Mouse (Mus musculus) heart, postnatal 0 days (tissue): ENCODE data around the gene Cfap43. TPM values are rescaled to one million over a fixed set of nuclear protein-coding genes. Genes with fewer than 3 reads are reported as not detected.
A peak's percentile ranks its signal among the peaks of the same experiment; 100 is the strongest.

Experiments used
- ATAC-seq: fragments of 200-750 bp; cut with Nextera tagmentation; 2 replicates; pipeline ENCODE4 v1.8.0; 2017; ENCODE audit warnings: low read depth, moderate number of reproducible peaks, moderate library complexity; ENCODE audit not compliant: insufficient read depth
- DNase-seq: peaks from one replicate; pipeline ENCODE4 v3.0.0-alpha.2; 2016; ENCODE audit warnings: low spot score
- H3K27ac ChIP-seq: fragments of 300-500 bp; sonication (generic); 2 replicates; pipeline ENCODE4 v1.5.1; 2014; ENCODE audit warnings: low read depth, mild to moderate bottlenecking
- H3K27me3 ChIP-seq: fragments of 300-500 bp; sonication (generic); 2 replicates; pipeline ENCODE4 v1.6.1; 2014; ENCODE audit warnings: low read length, mixed read lengths; ENCODE audit not compliant: control insufficient read depth, insufficient read depth
- H3K36me3 ChIP-seq: fragments of 300-500 bp; sonication (generic); replicated peaks from 2 replicates; pipeline ENCODE4 v1.6.1; 2014; ENCODE audit warnings: low read length, mixed read lengths; ENCODE audit not compliant: control insufficient read depth, insufficient read depth
- H3K4me1 ChIP-seq: fragments of 300-500 bp; sonication (generic); 2 replicates; pipeline ENCODE4 v1.6.1; 2014; ENCODE audit warnings: antibody characterized with exemption; ENCODE audit not compliant: control insufficient read depth, insufficient read depth
- H3K4me2 ChIP-seq: fragments of 300-500 bp; sonication (generic); 2 replicates; pipeline ENCODE4 v1.6.1; 2014; ENCODE audit warnings: low read depth, mild to moderate bottlenecking, low read length, moderate library complexity
- H3K4me3 ChIP-seq: fragments of 300-500 bp; sonication (generic); 2 replicates; pipeline ENCODE4 v1.5.1; 2014; ENCODE audit warnings: low read depth, low read length
- H3K9ac ChIP-seq: fragments of 300-500 bp; sonication (generic); replicated peaks from 2 replicates; pipeline ENCODE4 v1.6.1; 2014; ENCODE audit warnings: low read depth, low read length, mixed read lengths
- H3K9me3 ChIP-seq: fragments of 300-500 bp; sonication (generic); replicated peaks from 2 replicates; pipeline ENCODE4 v1.6.1; 2016; ENCODE audit warnings: low read length; ENCODE audit not compliant: control insufficient read depth
- CTCF ChIP-seq: IDR thresholded peaks from 2 replicates; pipeline ENCODE4 v1.5.1; 2016; ENCODE audit warnings: antibody characterized with exemption, control low read depth, low read depth
- EP300 ChIP-seq: IDR thresholded peaks from 2 replicates; pipeline ENCODE4 v1.6.1; 2016; ENCODE audit warnings: antibody characterized with exemption, low read depth
- WGBS: fragments of 180-500 bp; shearing (Covaris S2); extraction: QIAGEN DNeasy Blood & Tissue Kit; methylation state at CpG from one replicate; pipeline ENCODE4 v1.1.7; 2014; 5-methylcytosine and 5-hydroxymethylcytosine counted together
- polyA plus RNA-seq: library from polyadenylated mRNA; unstranded; fragments of >200 nt; fragmentation: Nextera tagmentation; extraction: Ambion mirVana; gene quantifications from 2 replicates; pipeline ENCODE4 v1.2.1, GENCODE M21; 2015
- total RNA-seq: library from RNA; depleted of rRNA; stranded (reverse); fragments of >200 nt; gene quantifications from 2 replicates; pipeline ENCODE4 v1.2.3, GENCODE M21; 2014; ENCODE audit warnings: low replicate concordance

Cfap43 gene
- total and polyA plus RNA-seq, 2 experiments from 2014 or later: 0.08 to 0.15 TPM

- ATAC-seq (no peak), DNase-seq (no peak)
- H3K27ac ChIP-seq: no peak overlapping the region
- no peak overlapping the region for H3K4me2 ChIP-seq
- H3K36me3 ChIP-seq: no peaks in the 10 kb centered on the region
- WGBS: 68% methylated on average over 16 of the region's 16 CpGs
- TF ChIP-seq CTCF (no peak), EP300 (no peak)
- no peaks in the 10 kb centered on the region for H3K9me3 ChIP-seq
- no peak overlapping the region for H3K9ac ChIP-seq
- no peak overlapping the region for H3K4me3 ChIP-seq
- peaks cover 9% of the 10 kb centered on the region for H3K27me3 ChIP-seq
- peaks cover 6% of the 10 kb centered on the region; the same call in 1 of the 2 replicates for H3K4me1 ChIP-seq
Observed at GRCm38 (mm10) chr19:47934636-47935238, 15.7 kb upstream of the Cfap43 start.

GRCm38 (mm10) chr19:47934146-47934545 is 15.1 kb upstream of the Cfap43 start:
- WGBS: 82% methylated on average over 8 of the region's 8 CpGs
- Histone ChIP-seq H3K4me1 (peaks cover 6% of the 10 kb centered on the region; the same call in 1 of the 2 replicates), H3K36me3 (no peaks in the 10 kb centered on the region), H3K4me3 (no peak overlapping the region), H3K9ac (no peak overlapping the region), H3K27me3 (peaks cover 9% of the 10 kb centered on the region), H3K4me2 (no peak overlapping the region), H3K9me3 (no peaks in the 10 kb centered on the region), H3K27ac (no peak overlapping the region)
- TF ChIP-seq CTCF (no peak), EP300 (no peak)
- no peak for ATAC-seq
- no peak for DNase-seq

GRCm38 (mm10) chr19:47931982-47932638 is 13.0 kb upstream of the Cfap43 start:
- H3K27me3 ChIP-seq: no peaks in the 10 kb centered on the region
- WGBS: 41% methylated on average over 7 of the region's 7 CpGs
- no peak overlapping the region for H3K9ac ChIP-seq
- DNase-seq (peak; percentile 82), ATAC-seq (peak; percentile 81)
- H3K27ac ChIP-seq: no peak overlapping the region
- no peaks in the 10 kb centered on the region for H3K9me3 ChIP-seq
- no peak overlapping the region for H3K4me3 ChIP-seq
- no peaks in the 10 kb centered on the region for H3K36me3 ChIP-seq
- no peak overlapping the region for H3K4me2 ChIP-seq
- TF ChIP-seq EP300 (no peak), CTCF (peak; percentile 93)
- H3K4me1 ChIP-seq: peaks cover under 1% of the 10 kb centered on the region; the same call in 1 of the 2 replicates

- no peak for DNase-seq
- no peak overlapping the region for H3K27ac ChIP-seq
- 0 out of 2 replicates have a peak, but pooled peaks cover 3% of the 10 kb centered on the region for H3K9me3 ChIP-seq
- no peaks in the 10 kb centered on the region for H3K36me3 ChIP-seq
- no peaks in the 10 kb centered on the region for H3K27me3 ChIP-seq
- H3K4me1 ChIP-seq: no peaks in the 10 kb centered on the region
- H3K4me3 ChIP-seq: no peak overlapping the region
- no peak for ATAC-seq
- WGBS: 81% methylated on average over 4 of the region's 4 CpGs
- H3K9ac ChIP-seq: no peak overlapping the region
- no peak overlapping the region for H3K4me2 ChIP-seq
- TF ChIP-seq CTCF (no peak), EP300 (no peak)
Observed at GRCm38 (mm10) chr19:47929043-47929442, 10.0 kb upstream of the Cfap43 start.

DNA sequence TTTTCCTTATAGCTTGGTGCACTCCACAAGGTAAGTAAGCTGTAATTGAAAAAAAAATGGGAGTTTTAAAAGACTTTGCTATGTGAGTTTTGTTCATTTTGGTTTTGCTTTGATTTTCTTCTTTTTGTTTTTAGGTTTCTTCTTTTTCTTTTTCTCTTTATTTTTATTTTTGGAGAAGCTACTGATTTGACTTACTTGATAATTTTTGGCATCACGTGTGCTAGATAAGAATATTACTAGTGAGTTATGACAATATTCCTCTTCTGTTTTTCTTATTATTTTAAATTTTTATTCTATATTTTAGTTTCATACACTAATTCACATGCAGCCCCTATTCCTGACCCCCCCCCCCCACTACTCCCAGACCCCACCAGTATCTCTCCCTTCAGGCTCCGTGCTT is 7.9 kb upstream of the Cfap43 start:
- WGBS: 80% methylated on average over 2 of the region's 2 CpGs

More for the DNA sequence above, 7.9 kb upstream of the Cfap43 start:
- H3K4me2 ChIP-seq: no peak overlapping the region
- no peaks in the 10 kb centered on the region for H3K4me1 ChIP-seq
- H3K27me3 ChIP-seq: no peaks in the 10 kb centered on the region
- ATAC-seq (no peak), DNase-seq (no peak)
- H3K27ac ChIP-seq: no peak overlapping the region
- 0 out of 2 replicates have a peak, but pooled peaks cover 3% of the 10 kb centered on the region for H3K9me3 ChIP-seq
- no peak overlapping the region for H3K9ac ChIP-seq
- H3K4me3 ChIP-seq: no peak overlapping the region
- H3K36me3 ChIP-seq: no peaks in the 10 kb centered on the region
- TF ChIP-seq CTCF: no peak
- TF ChIP-seq EP300: no peak
